Mouse (Mus musculus) neural tube, postnatal 0 days (tissue): Measurements from ENCODE around the gene Rcc1l. TPM values are rescaled to one million over a fixed set of nuclear protein-coding genes. Genes with fewer than 3 reads are reported as not detected.

Experiments used
- polyA plus RNA-seq: library from polyadenylated mRNA; unstranded; fragments of >200 nt; fragmentation: Nextera tagmentation; extraction: Ambion mirVana; gene quantifications from 2 replicates; pipeline ENCODE4 v1.2.1, GENCODE M21; 2015

Gene Rcc1l
- polyA plus RNA-seq: 19.1 and 19.9 TPM in 2 replicates

GRCm38 (mm10) chr5:134176169-134176881, at the start of gene Rcc1l:
Gene Rcc1l, minus strand, starts transcription at chr5:134176774.

GRCm38 (mm10) chr5:134183880-134184808, 7.6 kb upstream of the Rcc1l start, which contains the start of gene Gtf2ird2:
Gene Gtf2ird2, plus strand, starts transcription at chr5:134184019.

GRCm38 (mm10) chr5:134099496-134100211, 76.9 kb downstream of the Rcc1l start, which contains the start of gene Castor2:
Gene Castor2, plus strand, starts transcription at chr5:134099711.

Other genes starting within 250 kb of the Rcc1l start
- 19.4 and 27.4 TPM in 2 replicates for gene Castor2, start 77.1 kb downstream of the Rcc1l start, polyA plus RNA-seq
- gene Gtf2ird2, start 7.2 kb upstream of the Rcc1l start, polyA plus RNA-seq: 9.7 and 11.2 TPM in 2 replicates
- 3.8 and 4.2 TPM in 2 replicates for gene Ncf1, start 52.9 kb upstream of the Rcc1l start, polyA plus RNA-seq
- gene Gtf2i, start 138.0 kb upstream of the Rcc1l start, polyA plus RNA-seq: 89.6 and 107 TPM in 2 replicates